Mouse (Mus musculus) left cerebral cortex, postnatal 36 days (tissue): ENCODE data around the gene Lrrc36. TPM values are rescaled to one million over a fixed set of nuclear protein-coding genes. Genes with fewer than 3 reads are reported as not detected.

Experiments used
- DNase-seq, 2 experiments: peaks; one replicate each; pipeline ENCODE4 v3.0.0; 2021 to 2022; ENCODE audit warnings: low spot score in 2 of 2, mixed read lengths in 1 of 2
- intact Hi-C: fragments of 180-260 bp; cut with DNase I; formaldehyde crosslinking; loops from one replicate; pipeline ENCODE4 v1.15.1; 2025
- total RNA-seq, 2 experiments: library from RNA; stranded (reverse); gene quantifications; 2 replicates each; pipeline ENCODE4 v1.2.3; 2021

Gene Lrrc36
- total RNA-seq, 2 experiments from 2014 or later = 0.32 to 0.37 TPM

- intact Hi-C loops = no loop called here
- no peak for DNase-seq
Measured at GRCm38 (mm10) chr8:105509997-105510735, 96.8 kb downstream of the Lrrc36 start.

Other genes starting within 250 kb of the Lrrc36 start
- gene Cbfb, start 242.9 kb upstream of the Lrrc36 start, total RNA-seq = 10 to 100 TPM; 21.4 to 24.1 TPM
- 10 to 100 TPM; 37.8 to 38.5 TPM for gene D230025D16Rik, start 188.4 kb upstream of the Lrrc36 start, total RNA-seq
- 1 to 10 TPM; 2.4 to 5.0 TPM for gene B3gnt9, start 158.4 kb upstream of the Lrrc36 start, total RNA-seq
- gene Tradd, start 149.0 kb upstream of the Lrrc36 start, total RNA-seq = 1 to 10 TPM; 7.2 to 7.5 TPM
- gene Fbxl8, start 148.9 kb upstream of the Lrrc36 start, total RNA-seq = 1 to 10 TPM in 1 of 2 experiments, under 1 TPM in 1; 0.86 to 1.4 TPM
- gene Hsf4, start 143.8 kb upstream of the Lrrc36 start, total RNA-seq = 10 to 100 TPM; 11.5 to 12.0 TPM
- 10 to 100 TPM in 1 of 2 experiments, 1 to 10 TPM in 1; 9.2 to 11.8 TPM for gene Nol3, start 137.4 kb upstream of the Lrrc36 start, total RNA-seq
- 10 to 100 TPM; 24.2 to 27.1 TPM for gene 4931428F04Rik, start 123.7 kb upstream of the Lrrc36 start, total RNA-seq
- 1 to 10 TPM in 1 of 2 experiments, under 1 TPM in 1; 0.79 to 1.8 TPM for gene Exoc3l, start 117.5 kb upstream of the Lrrc36 start, total RNA-seq
- 10 to 100 TPM; 32.4 to 33.7 TPM for gene E2f4, start 115.9 kb upstream of the Lrrc36 start, total RNA-seq
- 1 to 10 TPM; 1.0 to 1.7 TPM for gene Elmo3, start 108.0 kb upstream of the Lrrc36 start, total RNA-seq
- gene Lrrc29, start 87.3 kb upstream of the Lrrc36 start, total RNA-seq = 1 to 10 TPM; 3.7 to 7.3 TPM
- 10 to 100 TPM; 38.5 to 43.6 TPM for gene Tmem208, start 87.2 kb upstream of the Lrrc36 start, total RNA-seq
- 1 to 10 TPM; 2.3 to 3.7 TPM for gene Fhod1, start 65.6 kb upstream of the Lrrc36 start, total RNA-seq
- gene Slc9a5, start 64.7 kb upstream of the Lrrc36 start, total RNA-seq = 10 to 100 TPM; 34.1 to 44.5 TPM
- gene Plekhg4, start 40.3 kb upstream of the Lrrc36 start, total RNA-seq = 1 to 10 TPM; 1.3 to 5.5 TPM
- gene Kctd19, start 69 bp upstream of the Lrrc36 start, total RNA-seq = not detected
- gene Tppp3, start 58.0 kb downstream of the Lrrc36 start, total RNA-seq = 10 to 100 TPM; 36.1 to 46.4 TPM
- 10 to 100 TPM; 33.2 to 45.3 TPM for gene Zdhhc1, start 83.3 kb downstream of the Lrrc36 start, total RNA-seq
- under 1 TPM in 1 of 2 experiments, not detected in 1; 0.20 TPM for gene Hsd11b2, start 105.2 kb downstream of the Lrrc36 start, total RNA-seq
- 100 to 1,000 TPM; 305 to 349 TPM for gene Atp6v0d1, start 152.5 kb downstream of the Lrrc36 start, total RNA-seq
- 10 to 100 TPM; 70.3 to 89.3 TPM for gene Ripor1, start 191.7 kb downstream of the Lrrc36 start, total RNA-seq
- gene Ctcf, start 223.0 kb downstream of the Lrrc36 start, total RNA-seq = 10 to 100 TPM; 61.2 to 77.2 TPM
- gene Agrp, start 223.8 kb downstream of the Lrrc36 start, total RNA-seq = not detected